Mouse (Mus musculus) thymus, adult 2 months (tissue): ENCODE data around the gene Ebf4.

ENCODE experiments used
- CTCF ChIP-seq: fragments of 200-500 bp; IDR thresholded peaks from 2 replicates; pipeline ENCODE4 v1.5.1; 2012; ENCODE audit warnings: mild to moderate bottlenecking, control low read depth, low read length, moderate library complexity, borderline replicate concordance; ENCODE audit not compliant: control insufficient read depth, poor library complexity, insufficient read depth; ENCODE audit errors: extremely low read depth
- POLR2A ChIP-seq: fragments of 200-500 bp; IDR thresholded peaks from 2 replicates; pipeline ENCODE4 v1.6.1; 2012; ENCODE audit warnings: mild to moderate bottlenecking, low read length, control low read depth, moderate library complexity; ENCODE audit not compliant: control insufficient read depth, poor library complexity, insufficient read depth; ENCODE audit errors: extremely low read depth

- TF ChIP-seq CTCF (no peak), POLR2A (no peak)
These were observed 1.5 kb upstream of the Ebf4 start for GRCm38 (mm10) chr2:130293486-130293885.
